Mouse (Mus musculus) intestine, embryonic 14.5 days (tissue): ENCODE results near the gene Mid2. TPM values are rescaled to one million over a fixed set of nuclear protein-coding genes. Genes with fewer than 3 reads are reported as not detected.
"Not testable (repeated sequence)": the region's sequence is repeated elsewhere in the genome, so short reads cannot be mapped to it uniquely, and the experiment has no call there.

Source experiments
- ATAC-seq: fragments of 200-750 bp; cut with Nextera tagmentation; replicated peaks from 2 replicates; pipeline ENCODE4 v1.8.0; 2017; ENCODE audit warnings: low read depth, moderate number of reproducible peaks, moderate TSS enrichment, moderate library complexity; ENCODE audit not compliant: low FRiP score, low TSS enrichment
- DNase-seq: peaks from one replicate; pipeline ENCODE4 v3.0.0-alpha.2; 2018; ENCODE audit warnings: low spot score
- H3K27ac ChIP-seq: fragments of 300-500 bp; sonication (generic); 2 replicates; pipeline ENCODE4 v1.5.1; 2014; ENCODE audit warnings: low read depth, mild to moderate bottlenecking, control low read depth
- H3K27me3 ChIP-seq: fragments of 300-500 bp; sonication (generic); replicated peaks from 2 replicates; pipeline ENCODE4 v1.6.1; 2014; ENCODE audit warnings: low read length, control low read depth; ENCODE audit not compliant: control insufficient read depth, insufficient read depth
- H3K36me3 ChIP-seq: fragments of 300-500 bp; sonication (generic); 2 replicates; pipeline ENCODE4 v1.6.1; 2014; ENCODE audit warnings: low read length, control low read depth; ENCODE audit not compliant: control insufficient read depth, insufficient read depth
- H3K4me1 ChIP-seq: fragments of 300-500 bp; sonication (generic); replicated peaks from 2 replicates; pipeline ENCODE4 v1.6.1; 2014; ENCODE audit warnings: low read length, control low read depth, mixed read lengths; ENCODE audit not compliant: control insufficient read depth, insufficient read depth
- H3K4me2 ChIP-seq: fragments of 300-500 bp; sonication (generic); 2 replicates; pipeline ENCODE4 v1.6.1; 2014; ENCODE audit warnings: low read length
- H3K4me3 ChIP-seq: fragments of 300-500 bp; sonication (generic); 2 replicates; pipeline ENCODE4 v1.5.1; 2014; ENCODE audit warnings: low read depth, low read length, control low read depth, mixed read lengths
- H3K9ac ChIP-seq: fragments of 300-500 bp; sonication (generic); 2 replicates; pipeline ENCODE4 v1.6.1; 2014; ENCODE audit warnings: mild to moderate bottlenecking, low read length
- H3K9me3 ChIP-seq: fragments of 300-500 bp; sonication (generic); 2 replicates; pipeline ENCODE4 v1.6.1; 2016; ENCODE audit warnings: low read length, control low read depth; ENCODE audit not compliant: control insufficient read depth
- WGBS: fragments of 180-500 bp; shearing (Covaris S2); extraction: QIAGEN DNeasy Blood & Tissue Kit; methylation state at CpG from one replicate; pipeline ENCODE4 v1.1.7; 2014; 5-methylcytosine and 5-hydroxymethylcytosine counted together
- polyA plus RNA-seq: library from polyadenylated mRNA; unstranded; fragments of >200 nt; fragmentation: Nextera tagmentation; extraction: Ambion mirVana; gene quantifications from 2 replicates; pipeline ENCODE4 v1.2.1, GENCODE M21; 2014

Gene Mid2
- polyA plus RNA-seq, 1 experiment from 2014 or later: 3.7 TPM

DNA sequence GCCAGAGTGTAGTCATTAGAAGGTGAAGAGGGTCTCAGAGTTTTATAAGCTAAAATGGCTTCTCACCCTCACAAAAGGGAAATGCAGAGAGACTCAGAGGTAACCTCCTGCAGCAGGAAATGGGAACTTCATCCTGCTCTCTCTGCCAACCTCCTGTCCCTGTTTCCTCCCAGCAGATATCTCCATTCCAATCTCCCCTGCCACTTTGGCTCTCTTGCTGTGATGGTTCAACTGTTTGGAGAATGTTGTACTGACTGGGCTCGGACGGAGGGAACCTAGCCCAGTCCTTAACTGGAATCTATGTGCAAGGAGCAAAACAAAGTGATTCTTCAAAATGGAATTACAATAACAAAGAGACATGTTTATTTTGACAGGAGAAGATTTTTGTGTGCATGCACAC, 23.9 kb downstream of the Mid2 start:
- no peak overlapping the region for H3K27ac ChIP-seq
- 66% methylated on average over 2 of the region's 2 CpGs for WGBS
- H3K36me3 ChIP-seq: no peaks in the 10 kb centered on the region
- DNase-seq (no peak), ATAC-seq (no peak)
- H3K27me3 ChIP-seq: peaks cover 14% of the 10 kb centered on the region; the same call in 1 of the 2 replicates
- no peaks in the 10 kb centered on the region for H3K4me1 ChIP-seq
- no peak overlapping the region for H3K4me3 ChIP-seq
- no peaks in the 10 kb centered on the region for H3K9me3 ChIP-seq
- H3K4me2 ChIP-seq: no peak overlapping the region
- no peak overlapping the region for H3K9ac ChIP-seq

- not testable (repeated sequence) for H3K4me1 ChIP-seq, H3K9me3 ChIP-seq, H3K9ac ChIP-seq, H3K36me3 ChIP-seq, ATAC-seq, H3K4me2 ChIP-seq, H3K27me3 ChIP-seq, DNase-seq, H3K27ac ChIP-seq, H3K4me3 ChIP-seq
- 38% methylated on average over 6 of the region's 7 CpGs for WGBS
Measured at GRCm38 (mm10) chrX:140697872-140698463, 33.6 kb downstream of the Mid2 start.

GRCm38 (mm10) chrX:140703224-140703623, 38.8 kb downstream of the Mid2 start:
- ATAC-seq (no peak), DNase-seq (no peak)
- Histone ChIP-seq H3K4me3 (no peak overlapping the region), H3K27me3 (0 out of 2 replicates have a peak, but pooled peaks cover 4% of the 10 kb centered on the region), H3K4me1 (no peaks in the 10 kb centered on the region), H3K4me2 (no peak overlapping the region), H3K9me3 (no peaks in the 10 kb centered on the region), H3K36me3 (no peaks in the 10 kb centered on the region), H3K27ac (no peak overlapping the region), H3K9ac (no peak overlapping the region)
- 82% methylated on average over 1 of the region's 1 CpGs for WGBS

DNA sequence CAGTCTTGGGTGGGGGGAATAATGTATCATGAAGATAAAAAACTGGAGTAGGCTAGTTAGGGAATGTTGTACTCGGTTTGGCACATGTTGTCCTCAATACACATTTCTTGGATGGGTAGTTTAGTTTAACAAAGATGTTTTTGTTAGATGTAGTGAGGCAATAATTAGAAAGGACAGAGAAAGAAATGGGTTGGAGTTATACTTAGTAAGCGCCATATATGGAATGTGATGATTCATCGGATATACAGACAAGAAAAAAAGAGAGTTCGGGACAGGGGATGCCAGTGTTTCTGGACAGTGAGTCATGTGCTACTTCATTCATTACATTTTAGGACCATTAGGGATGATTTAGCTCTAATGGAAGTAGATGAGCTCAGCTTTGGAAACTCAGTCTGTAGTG, 41.7 kb downstream of the Mid2 start:
- WGBS: 62% methylated on average over 4 of the region's 4 CpGs
- Histone ChIP-seq H3K4me3 (no peak overlapping the region), H3K27ac (no peak overlapping the region), H3K4me1 (no peaks in the 10 kb centered on the region), H3K4me2 (no peak overlapping the region), H3K9ac (no peak overlapping the region), H3K9me3 (no peaks in the 10 kb centered on the region), H3K27me3 (0 out of 2 replicates have a peak, but pooled peaks cover 4% of the 10 kb centered on the region), H3K36me3 (no peaks in the 10 kb centered on the region)
- no peak for DNase-seq
- ATAC-seq: no peak

DNA sequence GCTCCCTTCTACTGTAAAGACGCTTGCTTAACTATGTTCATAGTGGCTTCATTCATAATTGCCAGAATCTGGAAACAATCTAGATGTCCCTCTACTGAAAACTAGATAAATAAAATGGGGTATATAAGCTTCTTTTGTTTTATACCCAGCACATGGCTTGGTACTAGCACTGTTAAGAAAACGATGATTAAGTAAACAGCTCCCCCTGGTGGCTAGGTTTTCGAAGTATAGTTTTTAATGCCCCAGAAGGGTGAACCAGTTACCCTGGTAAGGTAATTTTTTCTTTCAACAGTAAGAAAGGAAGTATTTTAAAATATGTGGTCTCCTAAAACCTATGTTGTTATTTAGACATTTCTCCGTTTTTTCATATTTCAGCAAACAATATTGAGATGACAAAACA, 58.0 kb downstream of the Mid2 start:
- Histone ChIP-seq H3K9ac (no peak overlapping the region), H3K27me3 (no peaks in the 10 kb centered on the region), H3K4me2 (no peak overlapping the region), H3K4me1 (no peaks in the 10 kb centered on the region), H3K4me3 (no peak overlapping the region), H3K36me3 (no peaks in the 10 kb centered on the region), H3K27ac (no peak overlapping the region), H3K9me3 (no peaks in the 10 kb centered on the region)
- no peak for ATAC-seq
- no peak for DNase-seq
- 42% methylated on average over 4 of the region's 4 CpGs for WGBS

DNA sequence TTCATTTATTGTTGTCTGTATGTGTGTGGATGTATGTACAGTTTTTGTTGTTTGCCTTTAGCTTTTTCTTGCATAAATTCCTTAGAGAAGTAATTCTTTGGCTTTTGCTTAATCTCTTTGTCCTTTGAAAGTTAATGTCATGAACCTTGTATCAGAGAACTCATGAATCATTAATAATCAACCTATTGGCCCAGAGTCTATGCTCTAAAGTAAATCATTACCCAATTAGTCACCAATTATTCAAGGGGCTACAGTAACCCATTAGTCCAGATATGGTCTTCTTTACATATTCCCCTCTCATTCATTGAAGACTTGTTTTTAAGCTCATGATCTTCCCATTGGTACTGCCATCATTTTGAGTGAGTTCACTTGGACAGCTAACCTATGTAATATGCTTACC, 74.6 kb downstream of the Mid2 start:
- Histone ChIP-seq H3K4me2 (no peak overlapping the region), H3K36me3 (no peaks in the 10 kb centered on the region), H3K4me3 (no peak overlapping the region), H3K27me3 (peaks cover 7% of the 10 kb centered on the region; the same call in 1 of the 2 replicates), H3K9ac (no peak overlapping the region), H3K27ac (no peak overlapping the region), H3K4me1 (no peaks in the 10 kb centered on the region), H3K9me3 (no peaks in the 10 kb centered on the region)
- ATAC-seq: no peak
- no peak for DNase-seq

GRCm38 (mm10) chrX:140743213-140743612, 78.8 kb downstream of the Mid2 start:
- no peak overlapping the region for H3K9ac ChIP-seq
- no peaks in the 10 kb centered on the region for H3K4me1 ChIP-seq
- H3K9me3 ChIP-seq: no peaks in the 10 kb centered on the region
- H3K36me3 ChIP-seq: no peaks in the 10 kb centered on the region
- no peak overlapping the region for H3K27ac ChIP-seq
- 43% methylated on average over 5 of the region's 5 CpGs for WGBS
- H3K4me3 ChIP-seq: no peak overlapping the region
- H3K27me3 ChIP-seq: no peaks in the 10 kb centered on the region; the same call in 1 of the 2 replicates
- H3K4me2 ChIP-seq: no peak overlapping the region
- DNase-seq (no peak), ATAC-seq (no peak; the same call in 1 of the 2 replicates)

DNA sequence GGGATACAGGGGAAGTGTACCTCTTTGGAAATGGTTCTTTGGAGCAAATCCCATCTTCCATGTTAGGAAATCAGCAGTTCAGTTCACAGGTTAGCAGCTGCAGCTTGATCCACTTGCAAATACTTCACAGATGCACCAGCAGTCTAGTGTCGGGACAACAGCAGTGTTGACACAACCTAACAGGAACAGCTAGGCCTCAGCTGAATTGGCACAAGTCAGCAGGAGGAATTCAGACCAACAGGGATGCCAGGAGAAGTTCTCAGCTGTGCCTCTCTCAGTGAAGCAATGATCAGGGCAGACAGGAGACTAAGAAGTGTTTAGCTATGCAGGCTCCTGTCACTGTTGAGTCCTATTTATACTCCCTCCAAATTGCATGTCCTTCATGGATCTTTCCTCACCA, 105.4 kb downstream of the Mid2 start:
- DNase-seq (no peak), ATAC-seq (no peak)
- no peak overlapping the region for H3K4me3 ChIP-seq
- WGBS: 52% methylated on average over 1 of the region's 1 CpGs
- H3K27ac ChIP-seq: no peak overlapping the region
- H3K4me1 ChIP-seq: no peaks in the 10 kb centered on the region
- H3K9ac ChIP-seq: no peak overlapping the region
- H3K36me3 ChIP-seq: no peaks in the 10 kb centered on the region
- H3K4me2 ChIP-seq: no peak overlapping the region
- no peaks in the 10 kb centered on the region for H3K27me3 ChIP-seq
- H3K9me3 ChIP-seq: no peaks in the 10 kb centered on the region

DNA sequence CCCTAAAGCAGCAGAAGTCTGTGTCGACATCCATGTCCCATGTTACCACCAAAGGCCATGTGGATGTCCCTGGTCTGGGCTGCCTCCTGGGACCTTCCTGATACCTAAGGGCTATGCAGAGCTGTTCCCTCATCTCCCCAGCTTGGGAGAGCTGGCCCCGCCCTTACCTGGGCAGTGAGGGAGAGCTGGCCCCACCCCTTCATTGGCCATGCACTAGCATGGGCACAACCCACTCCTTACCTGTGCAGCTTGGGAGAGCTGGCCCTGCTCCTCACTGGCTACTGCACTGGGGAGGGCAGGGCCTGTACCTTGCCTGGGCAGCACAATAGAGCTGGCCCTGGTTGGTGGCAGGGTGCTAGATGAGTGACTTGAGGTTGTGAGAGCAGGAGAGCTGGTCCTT, 140.9 kb downstream of the Mid2 start:
- no peaks in the 10 kb centered on the region for H3K9me3 ChIP-seq
- WGBS: 83% methylated on average over 2 of the region's 2 CpGs
- DNase-seq (no peak), ATAC-seq (no peak)
- H3K36me3 ChIP-seq: no peaks in the 10 kb centered on the region
- H3K4me3 ChIP-seq: no peak overlapping the region
- H3K27ac ChIP-seq: no peak overlapping the region
- no peaks in the 10 kb centered on the region for H3K27me3 ChIP-seq
- H3K4me1 ChIP-seq: no peaks in the 10 kb centered on the region
- H3K9ac ChIP-seq: no peak overlapping the region
- no peak overlapping the region for H3K4me2 ChIP-seq
